Mouse (Mus musculus) embryonic facial prominence, embryonic 13.5 days (tissue): ENCODE results near the gene Lzts2. TPM values are rescaled to one million over a fixed set of nuclear protein-coding genes. Genes with fewer than 3 reads are reported as not detected.

ENCODE experiments used
- ATAC-seq: fragments of 200-750 bp; cut with Nextera tagmentation; 2 replicates; pipeline ENCODE4 v1.8.0; 2017; ENCODE audit warnings: low read depth; ENCODE audit not compliant: insufficient number of reproducible peaks, insufficient read depth, low FRiP score, low TSS enrichment
- H3K27ac ChIP-seq: fragments of 300-500 bp; sonication (generic); 2 replicates; pipeline ENCODE4 v1.5.1; 2015; ENCODE audit warnings: moderate library complexity, mild to moderate bottlenecking, inconsistent platforms
- H3K27me3 ChIP-seq: fragments of 300-500 bp; sonication (generic); 2 replicates; pipeline ENCODE4 v1.6.1; 2015; ENCODE audit warnings: mild to moderate bottlenecking, inconsistent platforms
- H3K36me3 ChIP-seq: fragments of 300-500 bp; sonication (generic); 2 replicates; pipeline ENCODE4 v1.6.1; 2015; ENCODE audit warnings: mild to moderate bottlenecking, inconsistent platforms
- H3K4me1 ChIP-seq: fragments of 300-500 bp; sonication (generic); 2 replicates; pipeline ENCODE4 v1.6.1; 2015; ENCODE audit warnings: inconsistent platforms
- H3K4me2 ChIP-seq: fragments of 300-500 bp; sonication (generic); 2 replicates; pipeline ENCODE4 v1.6.1; 2015; ENCODE audit warnings: moderate library complexity, mild to moderate bottlenecking, inconsistent platforms
- H3K4me3 ChIP-seq: fragments of 300-500 bp; sonication (generic); 2 replicates; pipeline ENCODE4 v1.5.1; 2015; ENCODE audit warnings: mild to moderate bottlenecking, inconsistent platforms
- H3K9ac ChIP-seq: fragments of 300-500 bp; sonication (generic); 2 replicates; pipeline ENCODE4 v1.6.1; 2015; ENCODE audit warnings: mild to moderate bottlenecking, inconsistent platforms
- H3K9me3 ChIP-seq: fragments of 300-500 bp; sonication (generic); 2 replicates; pipeline ENCODE4 v1.6.1; 2016; ENCODE audit warnings: inconsistent platforms
- WGBS: fragments of 180-500 bp; shearing (Covaris S2); methylation state at CpG from one replicate; pipeline ENCODE4 v1.1.7; 2015; ENCODE audit warnings: mixed read lengths; 5-methylcytosine and 5-hydroxymethylcytosine counted together
- polyA plus RNA-seq: library from polyadenylated mRNA; unstranded; fragments of >200 nt; fragmentation: Nextera tagmentation; extraction: Ambion mirVana; gene quantifications from 2 replicates; pipeline ENCODE4 v1.2.1, GENCODE M21; 2015

Lzts2 gene
- polyA plus RNA-seq, 1 experiment from 2014 or later: 73.3 TPM

DNA sequence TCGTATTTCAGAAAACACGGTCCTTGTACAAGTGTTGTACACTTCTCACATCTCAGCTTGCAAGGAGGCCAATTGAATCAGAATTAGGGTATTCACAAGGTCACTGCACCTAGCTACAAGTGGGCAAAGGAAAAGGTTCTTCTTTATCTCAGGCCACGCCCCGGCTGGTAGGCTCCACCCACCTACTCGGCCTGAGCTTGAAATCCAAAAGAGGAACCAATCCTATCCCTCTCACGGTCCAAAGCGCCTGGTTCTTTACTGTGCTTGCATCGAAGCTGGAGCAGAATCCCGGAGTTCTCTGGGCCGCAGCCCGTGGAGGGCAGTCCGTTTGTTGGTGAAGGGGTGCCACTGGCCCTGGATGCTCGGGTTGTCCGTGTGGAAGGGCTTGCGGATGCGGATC lies 8.8 kb upstream of the Lzts2 start, which contains the start of gene Twnk:
Gene Twnk, plus strand, starts transcription at position 220 of the 400 bp plus-strand sequence.
- Histone ChIP-seq H3K4me3 (peak within 1 kb of the TSS; percentile 95), H3K4me1 (peaks cover 28% of the 10 kb centered on the region), H3K4me2 (peak within 1 kb of the TSS; percentile 96), H3K9ac (peak within 1 kb of the TSS; percentile 83), H3K27ac (peak within 1 kb of the TSS; percentile 86), H3K27me3 (no peaks in the 10 kb centered on the region), H3K9me3 (no peaks in the 10 kb centered on the region), H3K36me3 (peaks cover 65% of the 10 kb centered on the region)
- WGBS: 10% methylated on average over 16 of the region's 16 CpGs
- ATAC-seq: no peak

DNA sequence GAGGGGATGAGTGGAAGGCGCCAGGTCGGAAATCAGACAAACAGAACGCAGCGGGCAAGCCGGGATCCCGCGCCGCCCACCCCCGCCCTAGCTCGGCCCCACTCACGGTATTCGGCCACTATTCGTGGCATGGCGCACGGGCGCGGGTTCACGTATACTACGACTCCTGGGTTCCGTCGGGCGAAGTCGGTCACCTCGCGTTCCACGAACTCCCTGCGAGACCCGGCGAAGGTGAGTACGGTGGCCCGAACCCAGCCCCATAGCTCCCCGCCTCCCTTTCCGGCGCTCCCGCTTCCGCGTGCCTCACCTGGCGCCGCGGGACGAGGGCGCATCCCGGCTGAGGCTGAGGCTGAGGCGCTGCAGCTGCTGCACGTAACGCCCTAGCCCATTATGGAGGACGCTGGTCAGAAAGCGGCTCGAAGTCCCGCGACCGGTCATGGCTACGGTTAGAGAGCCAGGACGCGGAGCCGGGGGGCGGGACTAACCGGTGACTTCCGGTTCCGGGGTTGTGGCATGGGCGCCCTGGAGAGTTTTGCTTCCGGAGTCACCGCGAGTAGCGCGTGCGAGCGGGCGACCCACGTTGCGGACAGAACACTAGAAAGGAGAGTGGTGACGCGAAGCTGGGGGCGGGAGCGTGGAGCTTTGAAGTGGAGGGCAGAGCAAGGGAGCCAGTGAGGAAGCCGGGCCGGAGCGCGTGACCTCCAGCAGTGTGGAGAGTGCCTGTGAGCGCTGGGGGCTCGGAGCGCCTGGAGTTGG lies 8.1 kb upstream of the Lzts2 start, which contains the start of gene Mrpl43:
Gene Mrpl43, minus strand, starts transcription at position 486 of the 756 bp plus-strand sequence.
- WGBS: under 1% methylated on average over 82 of the region's 82 CpGs
- H3K27me3 ChIP-seq: no peaks in the 10 kb centered on the region
- peak; percentile 90 for ATAC-seq
- H3K4me2 ChIP-seq: peak within 1 kb of the TSS; percentile 96
- no peaks in the 10 kb centered on the region for H3K9me3 ChIP-seq
- H3K27ac ChIP-seq: peak within 1 kb of the TSS; percentile 86
- H3K4me1 ChIP-seq: peaks cover 28% of the 10 kb centered on the region
- H3K36me3 ChIP-seq: peaks cover 65% of the 10 kb centered on the region
- peak within 1 kb of the TSS; percentile 95 for H3K4me3 ChIP-seq
- H3K9ac ChIP-seq: peak within 1 kb of the TSS; percentile 83

DNA sequence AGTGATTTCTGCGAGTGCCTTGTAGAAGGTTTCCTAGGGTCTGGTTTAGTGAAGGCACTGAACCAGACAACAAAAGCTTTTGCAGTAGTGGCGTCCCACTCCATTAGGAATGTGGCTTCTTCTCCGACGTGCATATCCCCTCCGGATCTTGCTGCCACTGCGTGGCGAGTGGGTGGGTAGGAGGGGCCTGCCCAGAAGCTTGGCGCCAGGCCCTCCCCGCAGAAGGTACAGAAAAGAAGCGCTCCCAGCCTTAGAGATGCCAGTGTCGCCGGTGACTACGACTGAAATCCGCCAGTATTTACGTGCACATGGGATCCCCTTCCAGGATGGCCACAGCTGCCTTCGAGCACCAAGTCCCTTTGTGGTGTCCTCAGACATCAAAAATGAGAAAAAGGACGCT lies 7.2 kb upstream of the Lzts2 start:
- H3K36me3 ChIP-seq: peaks cover 65% of the 10 kb centered on the region
- 40% methylated on average over 17 of the region's 17 CpGs for WGBS

DNA sequence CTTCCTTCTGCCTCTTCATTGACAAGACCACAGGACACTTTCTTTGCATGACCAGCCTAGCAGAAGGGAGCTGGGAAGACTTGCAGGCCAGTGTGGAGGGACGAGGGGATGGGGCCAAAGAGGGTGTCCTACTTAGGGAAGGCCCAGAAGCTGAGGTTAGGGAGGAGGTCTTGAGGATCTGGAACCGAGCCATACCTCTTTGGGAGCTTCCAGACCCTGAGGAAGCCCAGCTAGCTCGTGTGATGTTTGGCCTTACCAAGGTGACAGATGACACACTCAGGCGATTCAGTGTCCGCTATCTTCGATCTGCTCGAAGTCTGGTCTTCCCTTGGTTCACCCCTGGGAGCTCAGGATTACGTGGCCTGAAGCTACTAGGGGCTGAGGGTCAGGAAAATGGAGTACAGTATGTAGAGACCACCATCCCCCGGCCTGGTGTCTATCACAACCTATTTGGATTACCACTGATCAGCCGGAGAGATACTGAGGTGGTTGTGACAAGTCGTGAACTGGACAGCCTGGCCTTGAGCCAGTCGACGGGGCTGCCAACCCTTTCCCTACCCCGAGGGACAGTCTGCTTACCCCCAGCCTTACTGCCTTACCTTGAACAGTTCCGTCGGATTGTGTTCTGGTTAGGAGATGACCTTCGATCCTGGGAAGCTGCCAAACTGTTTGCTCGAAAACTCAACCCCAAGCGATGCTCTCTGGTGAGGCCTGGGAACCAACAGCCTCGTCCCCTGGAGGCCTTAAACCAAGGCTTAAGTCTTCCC lies 6.6 kb upstream of the Lzts2 start:
- WGBS: 93% methylated on average over 20 of the region's 20 CpGs
- Histone ChIP-seq H3K36me3 (peaks cover 63% of the 10 kb centered on the region), H3K4me2 (peak overlapping the region; percentile 96), H3K27me3 (no peaks in the 10 kb centered on the region), H3K4me3 (peak overlapping the region; percentile 95), H3K9ac (peak overlapping the region; percentile 83), H3K9me3 (no peaks in the 10 kb centered on the region), H3K4me1 (peaks cover 33% of the 10 kb centered on the region), H3K27ac (peak overlapping the region; percentile 86)
- no peak for ATAC-seq

More for the DNA sequence above, 7.2 kb upstream of the Lzts2 start:
- H3K27me3 ChIP-seq: no peaks in the 10 kb centered on the region
- H3K9me3 ChIP-seq: no peaks in the 10 kb centered on the region
- H3K4me1 ChIP-seq: peaks cover 28% of the 10 kb centered on the region
- peak overlapping the region; percentile 83 for H3K9ac ChIP-seq
- ATAC-seq: no peak
- H3K27ac ChIP-seq: peak overlapping the region; percentile 86
- peak overlapping the region; percentile 96 for H3K4me2 ChIP-seq
- H3K4me3 ChIP-seq: peak overlapping the region; percentile 95

DNA sequence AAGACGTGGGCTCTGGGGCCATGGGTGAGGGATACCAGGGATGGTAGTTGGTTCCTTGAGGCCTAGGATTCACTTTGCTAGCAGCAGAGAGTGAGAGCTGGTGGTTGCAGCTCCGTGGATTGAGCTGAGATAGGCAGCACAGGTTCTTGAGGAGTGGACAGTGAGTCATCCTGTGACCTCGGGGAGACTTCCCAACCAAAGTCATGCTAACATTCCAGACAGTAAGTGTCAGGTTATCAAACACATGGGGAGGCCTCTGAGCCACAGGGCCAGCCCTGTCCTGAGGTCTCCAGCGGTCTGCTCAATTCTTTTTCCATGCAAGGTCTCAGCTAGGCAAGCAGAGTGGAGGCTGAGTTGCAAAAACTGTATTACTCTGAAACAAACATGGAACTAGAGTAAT lies 3.6 kb upstream of the Lzts2 start:
- Histone ChIP-seq H3K36me3 (peaks cover 42% of the 10 kb centered on the region), H3K4me3 (no peak overlapping the region), H3K4me2 (no peak overlapping the region), H3K4me1 (peaks cover 49% of the 10 kb centered on the region), H3K9ac (0 out of 2 replicates have a peak overlapping the region, but pooled peaks have one; percentile 32), H3K27ac (no peak overlapping the region), H3K9me3 (no peaks in the 10 kb centered on the region), H3K27me3 (no peaks in the 10 kb centered on the region)
- WGBS: 90% methylated on average over 4 of the region's 4 CpGs
- no peak for ATAC-seq

DNA sequence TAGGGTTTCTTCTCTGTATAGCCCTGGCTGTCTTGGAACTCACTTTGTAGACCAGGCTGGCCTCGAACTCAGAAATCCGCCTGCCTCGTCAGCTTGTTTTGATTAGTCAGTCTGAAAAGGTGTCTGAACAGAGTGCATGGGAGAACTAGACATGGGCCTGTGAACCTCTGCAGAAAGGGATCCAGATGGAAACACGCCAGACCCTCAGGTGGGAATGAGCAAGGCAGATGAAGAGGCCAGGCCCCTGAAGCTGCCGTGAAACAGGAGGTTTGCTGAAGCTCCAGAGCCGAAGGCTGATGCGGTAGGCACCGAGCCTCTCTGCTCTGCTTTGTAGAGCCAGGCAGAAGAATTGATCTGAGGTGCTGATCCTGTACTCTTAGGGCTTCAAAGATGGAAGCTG lies 2.0 kb upstream of the Lzts2 start:
- H3K4me1 ChIP-seq: peaks cover 57% of the 10 kb centered on the region
- peaks cover 42% of the 10 kb centered on the region for H3K36me3 ChIP-seq
- ATAC-seq: no peak
- H3K27ac ChIP-seq: peak overlapping the region; percentile 99
- H3K9me3 ChIP-seq: no peaks in the 10 kb centered on the region
- H3K4me3 ChIP-seq: no peak overlapping the region
- peak overlapping the region; percentile 56 for H3K9ac ChIP-seq
- H3K4me2 ChIP-seq: no peak overlapping the region
- H3K27me3 ChIP-seq: no peaks in the 10 kb centered on the region
- WGBS: 66% methylated on average over 8 of the region's 8 CpGs

DNA sequence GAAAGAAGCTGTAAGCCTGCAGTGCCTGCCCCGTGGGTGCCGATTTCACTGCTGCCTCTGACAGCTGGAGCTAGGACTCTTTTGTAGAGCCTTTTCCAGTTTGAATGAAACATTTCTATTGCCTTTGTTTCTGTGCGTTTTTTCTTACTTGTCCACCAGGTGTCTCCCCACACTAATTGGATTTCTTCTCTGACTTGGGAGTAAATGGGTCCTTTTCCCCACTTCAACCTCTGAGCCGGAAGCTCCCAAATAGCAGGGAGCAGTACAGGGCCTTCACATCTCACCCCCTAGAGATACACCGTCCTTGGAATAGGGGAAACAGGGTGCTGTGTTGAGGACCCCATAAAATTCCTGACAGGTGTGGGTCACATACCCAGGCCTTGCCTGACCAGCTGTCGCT lies 1.6 kb upstream of the Lzts2 start:
- Histone ChIP-seq H3K4me1 (peaks cover 53% of the 10 kb centered on the region), H3K4me2 (no peak overlapping the region), H3K36me3 (peaks cover 42% of the 10 kb centered on the region), H3K4me3 (no peak overlapping the region), H3K9ac (peak overlapping the region; percentile 56), H3K27me3 (no peaks in the 10 kb centered on the region), H3K9me3 (no peaks in the 10 kb centered on the region), H3K27ac (peak overlapping the region; percentile 99)
- ATAC-seq: no peak
- WGBS: 30% methylated on average over 6 of the region's 6 CpGs

DNA sequence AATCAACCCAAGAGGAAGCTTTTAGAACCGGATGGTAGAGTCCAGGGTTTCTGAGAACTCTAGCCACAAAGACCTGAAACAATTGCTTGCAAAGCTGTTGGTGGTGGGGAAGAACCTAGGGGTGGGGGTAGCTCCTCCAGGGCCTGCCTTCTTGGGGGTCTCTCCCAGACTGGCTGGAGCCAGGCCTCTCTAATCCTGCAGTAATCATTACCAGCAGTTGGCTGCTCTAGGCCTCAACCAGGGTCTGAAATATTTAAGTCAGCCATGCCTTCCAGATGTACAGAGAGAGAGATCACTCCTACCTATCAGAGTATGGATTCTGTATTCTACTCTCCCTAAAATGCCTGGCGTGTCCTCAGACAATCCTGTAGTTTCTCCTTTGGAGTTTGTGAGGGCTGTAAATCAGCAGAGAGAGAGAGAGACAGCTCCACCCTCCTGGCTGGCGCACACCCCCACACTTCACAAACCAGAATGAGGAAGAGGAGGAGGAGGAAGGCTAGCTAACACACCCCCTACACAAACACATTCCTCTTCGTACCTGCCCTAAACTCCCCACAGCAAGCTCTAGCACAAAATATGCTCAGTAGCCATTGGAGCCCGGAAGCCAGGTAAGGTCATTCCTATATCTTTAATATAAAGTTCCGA lies 511 bp upstream of the Lzts2 start:
- Histone ChIP-seq H3K9ac (no peak overlapping the region), H3K4me1 (peaks cover 47% of the 10 kb centered on the region), H3K9me3 (no peaks in the 10 kb centered on the region), H3K4me2 (peak overlapping the region; percentile 94), H3K27me3 (no peaks in the 10 kb centered on the region), H3K27ac (peak overlapping the region; percentile 99), H3K4me3 (no peak overlapping the region), H3K36me3 (peaks cover 34% of the 10 kb centered on the region)
- 30% methylated on average over 6 of the region's 6 CpGs for WGBS
- no peak for ATAC-seq

DNA sequence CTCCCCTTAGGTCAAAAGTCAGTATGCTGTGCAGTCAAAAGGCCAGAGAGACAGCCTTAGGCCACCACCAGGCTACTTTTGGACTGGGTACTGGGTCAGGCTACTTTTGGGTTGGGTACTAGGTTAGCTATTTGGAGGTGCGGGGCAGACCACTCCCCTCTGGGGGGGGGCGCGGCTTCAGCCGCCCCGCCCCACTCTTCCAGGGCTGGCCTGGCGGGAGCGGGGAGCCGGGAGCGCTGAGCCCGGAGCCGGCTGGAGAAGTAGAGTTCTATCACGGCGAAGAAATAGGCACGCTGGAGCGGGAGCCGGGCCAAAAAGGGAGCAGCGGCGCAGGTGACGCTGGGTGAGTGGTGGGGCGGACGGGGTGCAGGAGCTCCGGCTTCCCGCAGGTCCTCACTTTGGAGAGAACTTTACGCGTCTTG lies 778 bp downstream of the Lzts2 start:
- 0 out of 2 replicates have a peak, but pooled peaks have one; percentile 5 for ATAC-seq

DNA sequence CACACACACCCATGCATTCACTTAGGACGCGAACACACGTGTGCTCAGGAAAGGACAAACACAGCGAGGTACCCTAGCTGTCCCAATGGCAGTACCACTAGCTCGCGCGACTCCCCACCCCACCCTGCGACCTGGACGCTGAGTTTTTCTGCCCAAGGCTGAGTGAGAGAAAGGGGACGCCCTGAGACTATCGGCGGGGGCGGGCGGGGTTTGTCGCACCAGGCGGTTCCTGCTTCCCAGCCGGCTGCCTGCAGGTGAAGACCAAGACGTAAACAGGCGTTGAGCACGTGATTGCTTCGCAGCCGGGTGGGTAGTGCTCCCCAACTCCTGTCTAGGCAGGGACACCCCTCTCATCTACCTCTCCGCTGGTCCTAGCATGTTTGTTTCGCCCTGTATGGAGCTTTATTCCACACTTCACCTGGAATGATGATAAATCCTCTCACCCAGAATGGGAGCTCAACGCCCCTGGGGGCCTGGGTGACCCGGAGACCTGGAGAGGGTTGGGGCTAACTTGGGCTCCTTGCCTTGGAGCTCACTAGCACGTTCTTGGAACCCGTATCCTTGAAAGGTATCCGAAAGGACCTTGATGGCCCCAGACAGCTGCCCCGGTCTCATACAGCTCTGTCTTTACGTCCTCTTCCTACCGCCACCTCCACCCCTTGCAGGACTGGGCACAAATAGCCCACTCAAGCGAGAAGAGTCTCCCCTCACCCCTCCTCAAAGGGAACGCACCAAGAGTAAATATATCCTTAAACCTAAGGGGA lies 1.5 kb downstream of the Lzts2 start:
- WGBS: under 1% methylated on average over 34 of the region's 34 CpGs
- peaks cover 66% of the 10 kb centered on the region for H3K4me1 ChIP-seq
- ATAC-seq: 0 out of 2 replicates have a peak, but pooled peaks have one; percentile 5

More for the DNA sequence above, 778 bp downstream of the Lzts2 start:
- peak overlapping the region; percentile 71 for H3K4me3 ChIP-seq
- H3K36me3 ChIP-seq: peaks cover 24% of the 10 kb centered on the region
- H3K9ac ChIP-seq: peak overlapping the region; percentile 77
- no peaks in the 10 kb centered on the region for H3K27me3 ChIP-seq
- peak overlapping the region; percentile 94 for H3K4me2 ChIP-seq
- 0% methylated on average over 25 of the region's 25 CpGs for WGBS
- H3K4me1 ChIP-seq: peaks cover 59% of the 10 kb centered on the region
- H3K27ac ChIP-seq: peak overlapping the region; percentile 99
- no peaks in the 10 kb centered on the region for H3K9me3 ChIP-seq

More for the DNA sequence above, 1.5 kb downstream of the Lzts2 start:
- Histone ChIP-seq H3K36me3 (peaks cover 17% of the 10 kb centered on the region), H3K27ac (peak overlapping the region; percentile 99), H3K4me2 (peak overlapping the region; percentile 94), H3K9ac (peak overlapping the region; percentile 77), H3K9me3 (no peaks in the 10 kb centered on the region), H3K27me3 (no peaks in the 10 kb centered on the region), H3K4me3 (peak overlapping the region; percentile 71)
